Mouse (Mus musculus) forebrain, embryonic 11.5 days (tissue): Measurements from ENCODE around the gene Card11. TPM values are rescaled to one million over a fixed set of nuclear protein-coding genes. Genes with fewer than 3 reads are reported as not detected.

ENCODE experiments used
- ATAC-seq: fragments of 200-750 bp; cut with Nextera tagmentation; replicated peaks from 2 replicates; pipeline ENCODE4 v1.8.0; 2017; ENCODE audit warnings: moderate TSS enrichment; ENCODE audit not compliant: low FRiP score
- DNase-seq: peaks from one replicate; pipeline ENCODE4 v3.0.0-alpha.2; 2017; ENCODE audit warnings: low spot score
- H3K27ac ChIP-seq: fragments of 300-500 bp; sonication (generic); 2 replicates; pipeline ENCODE4 v1.5.1; 2014; ENCODE audit warnings: low read depth, low read length
- H3K27me3 ChIP-seq: fragments of 300-500 bp; sonication (generic); 2 replicates; pipeline ENCODE4 v1.6.1; 2014; ENCODE audit warnings: mild to moderate bottlenecking, low read length, mixed read lengths; ENCODE audit not compliant: control insufficient read depth, insufficient read depth
- H3K36me3 ChIP-seq: fragments of 300-500 bp; sonication (generic); 2 replicates; pipeline ENCODE4 v1.6.1; 2014; ENCODE audit warnings: mild to moderate bottlenecking, low read length, moderate library complexity, mixed read lengths; ENCODE audit not compliant: control insufficient read depth, insufficient read depth
- H3K4me1 ChIP-seq: fragments of 300-500 bp; sonication (generic); replicated peaks from 2 replicates; pipeline ENCODE4 v1.6.1; 2014; ENCODE audit warnings: low read length, mixed read lengths; ENCODE audit not compliant: control insufficient read depth, insufficient read depth
- H3K4me2 ChIP-seq: fragments of 300-500 bp; sonication (generic); 2 replicates; pipeline ENCODE4 v1.6.1; 2014; ENCODE audit warnings: low read depth, mild to moderate bottlenecking, low read length, moderate library complexity, mixed read lengths; ENCODE audit not compliant: severe bottlenecking
- H3K4me3 ChIP-seq: fragments of 300-500 bp; sonication (generic); 2 replicates; pipeline ENCODE4 v1.5.1; 2014; ENCODE audit warnings: low read depth, low read length
- H3K9ac ChIP-seq: fragments of 300-500 bp; sonication (generic); 2 replicates; pipeline ENCODE4 v1.6.1; 2014; ENCODE audit warnings: low read length
- H3K9me3 ChIP-seq: fragments of 300-500 bp; sonication (generic); 2 replicates; pipeline ENCODE4 v1.6.1; 2016; ENCODE audit warnings: low read length, mixed read lengths; ENCODE audit not compliant: control insufficient read depth
- WGBS: fragments of 180-500 bp; shearing (Covaris S2); extraction: QIAGEN DNeasy Blood & Tissue Kit; methylation state at CpG from one replicate; pipeline ENCODE4 v1.1.7; 2014; 5-methylcytosine and 5-hydroxymethylcytosine counted together
- polyA plus RNA-seq: library from polyadenylated mRNA; unstranded; fragments of >200 nt; fragmentation: Nextera tagmentation; extraction: Ambion mirVana; gene quantifications from 2 replicates; pipeline ENCODE4 v1.2.1, GENCODE M21; 2014

Card11 gene
- polyA plus RNA-seq, 1 experiment from 2014 or later, result not detected

DNA sequence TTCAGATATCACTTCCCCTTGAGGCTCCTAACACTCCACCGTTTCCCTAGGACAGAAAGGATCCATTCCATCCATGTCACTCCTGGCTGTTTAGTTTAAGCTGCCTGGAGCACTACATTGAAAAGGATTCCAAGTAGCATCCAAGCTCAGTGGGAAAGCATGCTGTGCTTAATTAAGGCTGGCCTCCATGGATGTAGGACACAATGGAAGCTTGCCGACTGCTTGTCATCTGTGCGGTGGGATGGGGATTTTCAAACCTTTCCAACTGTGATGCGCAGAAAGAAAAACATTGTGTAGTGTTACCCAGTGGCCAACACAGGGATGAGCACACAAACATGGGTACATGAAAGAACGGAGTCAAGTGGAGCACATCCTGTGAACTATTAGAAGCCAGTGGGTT, 89.5 kb downstream of the Card11 start:
- no peak overlapping the region for H3K27ac ChIP-seq
- no peak overlapping the region for H3K4me3 ChIP-seq
- DNase-seq, result no peak
- H3K4me2 ChIP-seq, result no peak overlapping the region
- WGBS, result 60% methylated on average over 5 of the region's 5 CpGs
- no peaks in the 10 kb centered on the region for H3K4me1 ChIP-seq
- no peak for ATAC-seq
- H3K9ac ChIP-seq, result no peak overlapping the region
- H3K27me3 ChIP-seq, result no peaks in the 10 kb centered on the region
- H3K36me3 ChIP-seq, result no peaks in the 10 kb centered on the region
- H3K9me3 ChIP-seq, result peaks cover 3% of the 10 kb centered on the region; the same call in 1 of the 2 replicates

DNA sequence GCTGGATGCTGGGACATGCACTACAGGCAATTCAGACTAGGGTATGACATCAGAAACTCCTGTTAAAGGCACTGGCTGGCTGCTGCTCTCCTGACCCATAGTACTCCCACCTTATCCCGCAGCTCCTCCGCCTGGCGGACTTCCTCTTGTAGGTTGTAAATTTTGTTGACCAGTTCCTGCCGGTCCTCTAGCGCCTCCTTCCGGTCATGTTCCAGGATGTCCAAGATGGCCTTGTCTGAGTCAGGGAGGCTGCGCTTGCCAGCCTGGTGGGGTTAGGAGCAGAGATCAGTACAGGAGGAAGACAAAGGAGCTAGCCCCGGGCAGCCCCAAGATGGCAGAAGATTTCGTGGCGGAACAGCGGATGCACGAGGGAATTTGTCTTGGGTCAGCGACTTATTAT, 99.5 kb downstream of the Card11 start:
- Histone ChIP-seq H3K27me3 (no peaks in the 10 kb centered on the region), H3K36me3 (no peaks in the 10 kb centered on the region), H3K4me3 (no peak overlapping the region), H3K9me3 (no peaks in the 10 kb centered on the region), H3K4me2 (no peak overlapping the region), H3K27ac (no peak overlapping the region), H3K4me1 (no peaks in the 10 kb centered on the region), H3K9ac (no peak overlapping the region)
- 86% methylated on average over 13 of the region's 13 CpGs for WGBS
- DNase-seq, result no peak
- ATAC-seq, result no peak

DNA sequence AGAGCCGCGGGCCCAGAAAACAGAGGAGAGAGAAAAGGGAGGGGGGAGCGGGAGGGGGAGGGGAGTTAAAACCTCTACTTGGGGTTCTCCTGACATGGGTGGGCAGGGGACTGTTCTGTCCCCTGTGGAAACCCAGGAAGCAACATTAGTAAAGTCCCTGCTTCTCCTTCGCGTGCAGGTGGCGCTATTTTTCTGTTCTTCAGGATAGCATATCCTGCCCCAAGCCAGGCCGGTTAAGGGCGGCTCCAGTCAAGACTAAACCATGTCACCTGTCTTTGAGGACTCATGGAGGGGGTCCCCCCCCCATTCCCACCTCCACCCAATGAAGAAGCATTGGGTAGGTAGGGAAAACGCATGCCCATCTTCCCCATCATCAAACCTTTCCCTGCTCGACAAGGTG, 109.3 kb downstream of the Card11 start:
- H3K27ac ChIP-seq, result no peak overlapping the region
- H3K4me3 ChIP-seq, result no peak overlapping the region
- H3K27me3 ChIP-seq, result no peaks in the 10 kb centered on the region
- no peaks in the 10 kb centered on the region for H3K9me3 ChIP-seq
- no peak for ATAC-seq
- DNase-seq, result no peak
- H3K9ac ChIP-seq, result no peak overlapping the region
- WGBS, result 55% methylated on average over 10 of the region's 10 CpGs
- H3K36me3 ChIP-seq, result no peaks in the 10 kb centered on the region
- H3K4me2 ChIP-seq, result no peak overlapping the region
- H3K4me1 ChIP-seq, result no peaks in the 10 kb centered on the region

DNA sequence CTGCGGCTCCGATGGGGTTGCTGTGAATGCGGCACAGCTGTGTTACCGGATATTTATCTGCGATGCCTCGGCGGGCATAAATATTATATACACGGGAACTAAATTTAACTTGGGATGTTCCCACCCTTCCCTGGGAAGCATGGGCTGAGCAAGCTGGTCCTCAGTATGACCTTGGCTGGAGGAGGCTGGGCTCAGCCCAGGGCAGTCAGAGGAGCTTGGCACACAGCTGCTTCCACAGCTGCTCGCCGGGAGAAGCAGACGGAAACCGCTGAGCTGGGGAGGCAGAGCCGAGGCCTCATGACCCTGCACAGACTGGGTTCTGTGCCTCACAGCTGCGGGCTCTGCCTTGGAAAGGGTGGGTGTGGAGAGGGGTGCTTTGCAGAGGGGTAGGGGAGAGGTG, 110.3 kb downstream of the Card11 start:
- Histone ChIP-seq H3K27ac (no peak overlapping the region), H3K27me3 (no peaks in the 10 kb centered on the region), H3K4me1 (no peaks in the 10 kb centered on the region), H3K4me2 (no peak overlapping the region), H3K9ac (no peak overlapping the region), H3K36me3 (no peaks in the 10 kb centered on the region), H3K9me3 (no peaks in the 10 kb centered on the region), H3K4me3 (no peak overlapping the region)
- 88% methylated on average over 14 of the region's 14 CpGs for WGBS
- ATAC-seq, result no peak
- no peak for DNase-seq

DNA sequence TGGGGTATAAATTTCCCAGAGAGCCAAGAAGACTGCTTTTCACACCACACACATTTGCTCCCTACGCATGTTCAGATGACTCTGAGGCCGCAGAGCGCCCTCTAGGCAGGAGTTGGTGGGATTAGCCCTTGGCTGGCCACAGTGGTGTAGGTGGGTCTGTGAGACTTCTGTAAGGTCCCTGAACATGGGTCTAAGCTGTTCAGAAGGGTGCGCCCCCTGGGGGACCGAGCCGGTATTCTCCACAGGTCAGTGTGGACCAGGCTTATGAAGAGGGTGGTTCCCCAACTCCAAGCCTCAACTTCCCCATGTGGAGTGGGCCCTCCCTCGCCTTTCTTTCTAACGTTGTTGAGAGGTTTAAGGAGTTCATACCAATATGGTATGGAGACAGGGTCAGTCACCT, 110.8 kb downstream of the Card11 start:
- peak; percentile 66 for DNase-seq
- no peak overlapping the region for H3K27ac ChIP-seq
- H3K4me3 ChIP-seq, result no peak overlapping the region
- H3K4me1 ChIP-seq, result no peaks in the 10 kb centered on the region
- H3K9ac ChIP-seq, result no peak overlapping the region
- ATAC-seq, result no peak
- no peaks in the 10 kb centered on the region for H3K36me3 ChIP-seq
- H3K4me2 ChIP-seq, result no peak overlapping the region
- no peaks in the 10 kb centered on the region for H3K9me3 ChIP-seq
- 39% methylated on average over 8 of the region's 8 CpGs for WGBS
- no peaks in the 10 kb centered on the region for H3K27me3 ChIP-seq

DNA sequence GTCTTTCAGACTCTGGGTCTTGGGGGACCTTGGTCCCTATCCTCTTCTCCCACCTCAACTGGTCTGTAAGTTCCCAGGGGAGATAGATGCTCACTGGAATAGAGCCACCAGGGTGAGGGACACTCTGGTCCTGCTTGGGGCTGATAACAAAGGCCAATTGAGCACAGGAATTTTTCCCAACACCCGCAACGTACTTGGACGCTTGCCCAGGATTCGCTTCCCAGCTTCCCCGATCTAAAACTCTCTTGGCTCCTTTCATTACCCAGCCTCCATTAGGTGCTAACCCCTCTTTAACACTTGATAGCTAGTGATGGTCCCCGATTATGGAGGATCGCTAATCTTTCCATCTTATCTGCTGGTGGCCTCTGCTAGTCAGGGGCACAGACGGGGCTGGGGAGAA, 112.5 kb downstream of the Card11 start:
- Histone ChIP-seq H3K4me3 (no peak overlapping the region), H3K9me3 (no peaks in the 10 kb centered on the region; the same call in 1 of the 2 replicates), H3K27ac (no peak overlapping the region), H3K27me3 (no peaks in the 10 kb centered on the region), H3K4me1 (no peaks in the 10 kb centered on the region), H3K36me3 (no peaks in the 10 kb centered on the region), H3K9ac (no peak overlapping the region), H3K4me2 (no peak overlapping the region)
- no peak for DNase-seq
- ATAC-seq, result no peak
- WGBS, result 91% methylated on average over 8 of the region's 8 CpGs

DNA sequence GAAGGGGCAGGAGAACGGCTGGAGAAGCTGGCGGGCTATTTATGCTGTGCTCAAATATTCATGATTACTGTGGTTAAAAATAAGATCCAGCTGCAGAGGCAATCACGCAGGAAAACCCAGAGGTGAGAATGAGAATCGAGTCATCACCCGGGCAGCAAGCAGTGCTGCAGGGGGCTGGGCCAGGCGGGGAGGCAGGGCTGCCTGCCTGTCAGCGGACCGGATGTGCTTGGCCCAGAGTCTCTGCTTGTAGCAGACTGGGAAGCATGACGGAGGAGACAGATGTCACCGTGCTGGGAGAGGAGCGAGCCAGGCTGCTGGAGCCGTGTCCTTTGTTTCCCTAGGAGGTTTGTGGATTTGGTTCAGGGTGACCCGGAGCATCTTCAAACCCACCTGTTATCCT, 115.4 kb downstream of the Card11 start:
- Histone ChIP-seq H3K27me3 (no peaks in the 10 kb centered on the region), H3K9ac (no peak overlapping the region), H3K27ac (no peak overlapping the region), H3K4me2 (no peak overlapping the region), H3K9me3 (no peaks in the 10 kb centered on the region; the same call in 1 of the 2 replicates), H3K4me1 (no peaks in the 10 kb centered on the region), H3K36me3 (no peaks in the 10 kb centered on the region), H3K4me3 (no peak overlapping the region)
- DNase-seq, result no peak
- 73% methylated on average over 13 of the region's 13 CpGs for WGBS
- no peak for ATAC-seq

DNA sequence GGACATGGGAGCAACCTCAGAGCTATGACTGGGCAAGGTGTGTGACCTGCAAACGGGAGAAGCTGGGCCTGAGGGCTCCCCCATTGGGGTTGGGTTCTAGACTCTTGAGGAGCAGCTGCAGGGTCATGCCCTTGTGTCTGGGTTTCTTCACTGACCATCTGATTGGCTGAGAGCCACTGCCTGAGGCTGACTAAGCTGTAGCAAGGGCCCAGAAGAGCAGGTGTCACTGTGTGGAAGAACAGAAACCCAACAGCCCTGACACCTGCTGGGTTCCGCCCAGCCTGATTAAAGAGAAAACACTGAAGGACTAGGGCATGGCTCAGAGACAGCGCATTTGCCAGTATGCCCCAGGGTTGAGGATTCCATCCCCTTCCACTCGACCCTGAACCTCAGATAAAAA, 118.0 kb downstream of the Card11 start:
- Histone ChIP-seq H3K9me3 (no peaks in the 10 kb centered on the region; the same call in 1 of the 2 replicates), H3K27ac (no peak overlapping the region), H3K27me3 (no peaks in the 10 kb centered on the region), H3K36me3 (no peaks in the 10 kb centered on the region), H3K9ac (no peak overlapping the region), H3K4me3 (no peak overlapping the region), H3K4me1 (no peaks in the 10 kb centered on the region), H3K4me2 (no peak overlapping the region)
- DNase-seq (peak; percentile 44), ATAC-seq (no peak)
- 80% methylated on average over 4 of the region's 4 CpGs for WGBS

DNA sequence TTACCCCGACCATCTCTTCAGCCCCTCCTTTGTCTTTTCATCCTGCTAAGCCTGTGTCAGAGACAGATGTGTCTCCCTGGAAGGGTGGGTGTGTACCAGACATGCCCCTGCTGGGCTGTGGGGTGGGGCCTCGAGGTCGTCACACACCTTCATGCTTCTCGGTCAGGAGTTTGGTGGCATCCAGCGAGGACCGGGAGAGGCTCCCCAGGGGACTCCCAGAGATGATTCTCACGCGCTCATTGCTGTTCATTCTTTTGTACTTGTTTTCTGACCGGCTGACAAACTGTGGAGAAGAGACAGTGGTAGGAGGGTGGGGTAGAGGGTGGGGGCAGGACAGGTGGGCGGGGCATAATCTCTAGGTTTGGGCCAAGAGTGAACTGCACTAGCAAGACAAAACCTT, 120.2 kb downstream of the Card11 start:
- Histone ChIP-seq H3K4me3 (no peak overlapping the region), H3K9me3 (no peaks in the 10 kb centered on the region; the same call in 1 of the 2 replicates), H3K27me3 (no peaks in the 10 kb centered on the region), H3K4me2 (no peak overlapping the region), H3K9ac (no peak overlapping the region), H3K36me3 (no peaks in the 10 kb centered on the region), H3K27ac (no peak overlapping the region), H3K4me1 (no peaks in the 10 kb centered on the region)
- 69% methylated on average over 10 of the region's 10 CpGs for WGBS
- ATAC-seq (no peak), DNase-seq (peak; percentile 37)
